Mouse (Mus musculus): ENCODE measurements around the gene 4931406P16Rik.

GRCm38 (mm10) chr7:34348011-34348410 is 34.7 kb upstream of the 4931406P16Rik start:
- no peak for TF ChIP-seq CTCF (IDR thresholded peaks at IDR 0.05; ENCODE audit: control insufficient read depth, insufficient read depth, insufficient replicate concordance, low read depth, low read length)
- TF ChIP-seq POLR2A (IDR thresholded peaks at IDR 0.05; ENCODE audit: control insufficient read depth, low read depth, low read length): no peak

All from testis, adult 2 months (tissue).